Mouse (Mus musculus) cerebellum, adult 2 months (tissue): ENCODE measurements at regions not wholly inside any gene's neighbourhood (a gene's known extent, or its start where the extent isn't known, plus 50 kb on each side); places are given as distances from the start of the nearest gene placed in this dataset.

Experiments
- CTCF ChIP-seq: fragments of 200-500 bp; IDR thresholded peaks from 2 replicates; pipeline ENCODE4 v1.5.1; 2011; ENCODE audit warnings: low read depth, mild to moderate bottlenecking, control low read depth, low read length, moderate library complexity, borderline replicate concordance; ENCODE audit not compliant: insufficient read depth
- POLR2A ChIP-seq: fragments of 200-500 bp; IDR thresholded peaks from 2 replicates; pipeline ENCODE4 v1.6.1; 2011; ENCODE audit warnings: low read length, control low read depth, borderline replicate concordance; ENCODE audit not compliant: insufficient read depth

- TF ChIP-seq CTCF (no peak), POLR2A (no peak)
Observed at GRCm38 (mm10) chr16:65655490-65655889, 93.0 kb upstream of the Chmp2b start.
